Mouse (Mus musculus) limb, embryonic 12.5 days (tissue): ENCODE data around the gene Zdhhc7. TPM values are rescaled to one million over a fixed set of nuclear protein-coding genes. Genes with fewer than 3 reads are reported as not detected.

ENCODE experiments used
- ATAC-seq: fragments of 200-750 bp; cut with Nextera tagmentation; 2 replicates; pipeline ENCODE4 v1.8.0; 2017; ENCODE audit warnings: low read depth, moderate TSS enrichment; ENCODE audit not compliant: insufficient number of reproducible peaks, insufficient read depth, low FRiP score, low TSS enrichment
- H3K27ac ChIP-seq: fragments of 300-500 bp; sonication (generic); 2 replicates; pipeline ENCODE4 v1.5.1; 2016; ENCODE audit warnings: mild to moderate bottlenecking, moderate library complexity
- H3K27me3 ChIP-seq: fragments of 300-500 bp; sonication (generic); 2 replicates; pipeline ENCODE4 v1.6.1; 2016; ENCODE audit warnings: mild to moderate bottlenecking, moderate library complexity
- H3K36me3 ChIP-seq: fragments of 300-500 bp; sonication (generic); 2 replicates; pipeline ENCODE4 v1.6.1; 2016; ENCODE audit warnings: mild to moderate bottlenecking, moderate library complexity
- H3K4me1 ChIP-seq: fragments of 300-500 bp; sonication (generic); replicated peaks from 2 replicates; pipeline ENCODE4 v1.6.1; 2016
- H3K4me2 ChIP-seq: fragments of 300-500 bp; sonication (generic); 2 replicates; pipeline ENCODE4 v1.6.1; 2016; ENCODE audit warnings: mild to moderate bottlenecking, moderate library complexity
- H3K4me3 ChIP-seq: fragments of 300-500 bp; sonication (generic); replicated peaks from 2 replicates; pipeline ENCODE4 v1.5.1; 2016; ENCODE audit warnings: mild to moderate bottlenecking
- H3K9ac ChIP-seq: fragments of 300-500 bp; sonication (generic); replicated peaks from 2 replicates; pipeline ENCODE4 v1.6.1; 2016; ENCODE audit warnings: mild to moderate bottlenecking, moderate library complexity
- H3K9me3 ChIP-seq: fragments of 300-500 bp; sonication (generic); 2 replicates; pipeline ENCODE4 v1.6.1; 2016; ENCODE audit warnings: mild to moderate bottlenecking, moderate library complexity
- WGBS: fragments of 180-500 bp; shearing (Covaris S2); methylation state at CpG from one replicate; pipeline ENCODE4 v1.1.7; 2016; 5-methylcytosine and 5-hydroxymethylcytosine counted together
- polyA plus RNA-seq: library from polyadenylated mRNA; unstranded; fragments of >200 nt; fragmentation: Nextera tagmentation; extraction: Ambion mirVana; gene quantifications from 2 replicates; pipeline ENCODE4 v1.2.1, GENCODE M21; 2016

The Zdhhc7 gene
- polyA plus RNA-seq, 1 experiment from 2014 or later, result 28.7 TPM

DNA sequence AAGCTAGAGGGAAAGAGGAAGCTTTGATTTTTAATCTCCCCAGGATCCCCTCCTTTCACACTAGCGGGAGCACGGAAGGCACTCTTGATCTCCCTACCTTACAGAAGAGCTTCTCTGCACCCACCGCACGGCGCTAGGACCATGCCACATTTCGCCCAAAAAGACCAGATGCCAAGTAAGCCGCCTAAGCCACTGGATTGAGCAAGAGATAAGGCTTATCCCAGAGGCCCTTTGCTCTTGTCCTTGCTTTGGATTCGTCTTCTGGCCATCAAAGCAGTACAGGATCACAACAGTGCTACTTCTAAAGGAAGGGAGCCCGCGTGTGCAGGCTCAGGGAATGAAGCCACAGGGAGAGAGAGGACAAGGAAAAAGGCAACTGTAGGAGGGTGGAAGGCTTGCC, 6.5 kb downstream of the Zdhhc7 start:
- 90% methylated on average over 10 of the region's 10 CpGs for WGBS

DNA sequence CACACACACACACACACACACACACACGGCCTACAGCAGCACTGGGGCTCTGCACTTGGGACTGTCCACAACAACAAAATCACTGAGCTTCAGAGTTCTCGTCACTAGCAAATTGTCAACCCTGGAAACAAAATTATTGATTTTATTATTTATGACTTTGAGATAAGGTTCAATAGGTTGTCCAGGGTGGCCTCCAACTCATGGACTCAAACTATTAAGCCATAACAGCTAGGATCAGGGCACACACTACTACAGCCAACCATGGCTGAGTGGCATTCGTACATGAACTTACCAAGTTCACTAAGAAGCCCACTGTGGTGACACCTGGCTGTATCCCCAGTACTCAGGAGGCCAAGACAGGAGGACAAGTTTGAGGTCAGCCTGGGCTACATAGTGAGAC, 8.2 kb downstream of the Zdhhc7 start:
- no peak for ATAC-seq
- Histone ChIP-seq H3K4me3 (no peak overlapping the region), H3K4me1 (no peaks in the 10 kb centered on the region), H3K27ac (no peak overlapping the region), H3K9me3 (no peaks in the 10 kb centered on the region), H3K36me3 (peaks cover 48% of the 10 kb centered on the region), H3K27me3 (no peaks in the 10 kb centered on the region; the same call in 1 of the 2 replicates), H3K9ac (no peak overlapping the region), H3K4me2 (no peak overlapping the region)
- 90% methylated on average over 3 of the region's 3 CpGs for WGBS

More for the DNA sequence above, 6.5 kb downstream of the Zdhhc7 start:
- Histone ChIP-seq H3K27me3 (peaks cover 4% of the 10 kb centered on the region; the same call in 1 of the 2 replicates), H3K9ac (no peak overlapping the region), H3K36me3 (peaks cover 41% of the 10 kb centered on the region), H3K27ac (no peak overlapping the region), H3K4me3 (no peak overlapping the region), H3K4me1 (peaks cover 7% of the 10 kb centered on the region), H3K9me3 (no peaks in the 10 kb centered on the region), H3K4me2 (no peak overlapping the region)
- no peak for ATAC-seq

DNA sequence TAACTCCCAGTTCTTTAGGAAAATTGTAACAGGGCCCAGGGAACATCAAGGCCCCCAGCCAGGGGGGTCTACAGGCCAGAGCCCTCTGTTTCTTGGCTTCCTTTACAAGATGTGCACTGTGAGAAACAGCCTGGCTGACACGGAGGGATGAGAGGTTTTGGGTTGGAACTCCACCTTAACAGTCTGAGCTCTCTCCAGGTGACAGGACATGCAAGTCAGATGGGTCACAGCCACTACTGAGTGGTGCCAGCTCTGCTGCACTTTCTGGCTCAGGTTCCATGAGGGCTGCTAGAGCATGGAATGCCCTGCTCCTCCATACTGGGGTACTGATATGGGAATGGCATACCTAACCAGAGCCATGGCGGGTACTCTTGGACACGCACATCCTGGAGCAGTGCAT, 10.2 kb downstream of the Zdhhc7 start:
- WGBS, result 95% methylated on average over 3 of the region's 3 CpGs
- no peak overlapping the region for H3K27ac ChIP-seq
- H3K4me2 ChIP-seq, result no peak overlapping the region
- no peaks in the 10 kb centered on the region for H3K9me3 ChIP-seq
- no peak overlapping the region for H3K9ac ChIP-seq
- no peak overlapping the region for H3K4me3 ChIP-seq
- no peaks in the 10 kb centered on the region for H3K4me1 ChIP-seq
- no peak for ATAC-seq
- no peaks in the 10 kb centered on the region for H3K27me3 ChIP-seq
- peaks cover 68% of the 10 kb centered on the region for H3K36me3 ChIP-seq

DNA sequence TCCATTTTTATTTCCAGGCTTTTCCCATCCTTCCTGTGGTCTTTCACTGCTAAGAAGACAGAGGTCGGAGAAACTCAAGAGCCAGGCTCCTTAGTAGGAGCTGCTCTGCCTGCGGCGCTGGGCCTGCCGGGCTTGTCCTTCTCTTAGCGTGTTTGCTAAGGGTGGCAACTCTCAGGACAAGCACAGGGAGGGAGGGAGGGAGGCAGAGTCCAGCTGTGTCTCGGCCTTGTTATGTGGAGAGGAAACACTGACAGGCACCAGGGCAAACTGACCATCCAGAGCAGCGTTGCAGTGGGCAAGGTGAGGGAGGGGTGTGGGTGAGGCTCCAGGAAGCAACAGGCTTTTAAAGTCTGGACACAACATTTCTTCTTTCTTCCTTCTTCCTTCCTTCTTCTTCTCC, 11.8 kb downstream of the Zdhhc7 start:
- 83% methylated on average over 7 of the region's 7 CpGs for WGBS
- no peak overlapping the region for H3K4me2 ChIP-seq
- H3K4me1 ChIP-seq, result no peaks in the 10 kb centered on the region
- H3K9me3 ChIP-seq, result no peaks in the 10 kb centered on the region
- peaks cover 84% of the 10 kb centered on the region for H3K36me3 ChIP-seq
- no peak overlapping the region for H3K27ac ChIP-seq
- no peak overlapping the region for H3K4me3 ChIP-seq
- no peak for ATAC-seq
- no peaks in the 10 kb centered on the region for H3K27me3 ChIP-seq
- H3K9ac ChIP-seq, result no peak overlapping the region

DNA sequence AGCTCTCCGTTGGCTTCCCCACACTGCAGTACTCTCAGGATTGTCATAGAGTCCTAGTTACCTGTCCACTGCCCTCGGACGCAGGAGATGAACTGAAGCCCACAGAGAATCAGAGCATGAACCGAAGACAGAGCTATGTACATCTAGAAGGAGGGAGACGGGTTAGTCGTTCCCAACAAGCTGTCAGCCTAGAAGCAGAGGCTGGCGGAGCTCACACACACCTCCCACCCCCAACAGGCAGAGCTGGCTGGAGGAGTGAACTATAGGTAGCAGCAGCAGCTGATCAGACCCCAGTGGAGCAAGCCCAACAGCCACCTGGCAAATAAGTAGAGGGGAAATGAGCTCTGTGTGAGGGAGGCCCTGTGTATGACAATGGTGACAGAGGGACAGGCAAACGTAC, 16.5 kb downstream of the Zdhhc7 start:
- Histone ChIP-seq H3K4me1 (no peaks in the 10 kb centered on the region; the same call in 1 of the 2 replicates), H3K4me2 (no peak overlapping the region), H3K4me3 (no peak overlapping the region), H3K36me3 (peaks cover 87% of the 10 kb centered on the region), H3K27ac (no peak overlapping the region), H3K27me3 (no peaks in the 10 kb centered on the region), H3K9ac (no peak overlapping the region), H3K9me3 (no peaks in the 10 kb centered on the region)
- 89% methylated on average over 8 of the region's 8 CpGs for WGBS
- no peak for ATAC-seq

DNA sequence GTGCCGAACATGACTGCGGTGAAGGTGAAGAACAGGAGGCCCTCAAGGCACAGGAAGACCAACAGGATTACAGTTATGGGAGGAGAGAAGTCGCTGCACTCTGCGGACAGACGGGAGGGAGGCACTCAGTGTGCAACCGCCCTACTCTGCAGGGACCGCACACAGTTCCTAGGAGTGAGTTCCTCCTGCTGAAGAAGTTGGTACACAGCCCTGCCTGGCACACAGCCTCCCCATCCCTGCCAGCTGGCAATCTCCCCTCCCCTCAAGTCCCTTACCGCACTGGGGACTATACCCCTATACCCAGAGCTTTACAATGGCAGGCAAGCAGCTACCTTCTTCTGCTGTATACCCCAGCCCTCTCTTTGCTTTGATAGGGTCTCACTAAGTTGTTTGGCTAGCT, 18.0 kb downstream of the Zdhhc7 start:
- no peaks in the 10 kb centered on the region; the same call in 1 of the 2 replicates for H3K4me1 ChIP-seq
- no peak overlapping the region for H3K4me2 ChIP-seq
- ATAC-seq, result no peak
- no peaks in the 10 kb centered on the region for H3K9me3 ChIP-seq
- H3K27me3 ChIP-seq, result no peaks in the 10 kb centered on the region
- peaks cover 80% of the 10 kb centered on the region for H3K36me3 ChIP-seq
- WGBS, result 94% methylated on average over 8 of the region's 8 CpGs
- no peak overlapping the region for H3K4me3 ChIP-seq
- no peak overlapping the region for H3K9ac ChIP-seq
- H3K27ac ChIP-seq, result no peak overlapping the region

DNA sequence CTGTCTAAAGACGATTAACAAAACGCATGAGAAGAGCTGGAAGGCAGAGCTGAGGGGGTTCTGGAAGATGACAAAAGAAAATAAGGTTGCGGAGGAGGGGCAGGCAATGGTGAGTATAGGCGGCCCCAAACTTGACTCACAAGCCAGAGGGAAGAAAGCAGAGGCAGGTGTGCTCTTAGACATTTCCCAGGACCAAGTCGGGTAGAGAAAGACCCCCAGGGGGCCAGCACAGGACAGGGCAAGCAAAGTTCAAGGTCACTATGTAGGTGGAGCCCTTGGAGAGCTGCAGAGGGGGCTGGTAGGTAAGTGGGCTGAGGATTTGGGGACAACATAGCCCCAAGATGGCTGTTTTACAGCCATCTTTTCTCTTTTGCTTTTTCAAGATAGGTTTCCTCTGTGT, 21.9 kb downstream of the Zdhhc7 start:
- ATAC-seq, result no peak
- H3K27ac ChIP-seq, result no peak overlapping the region
- WGBS, result 65% methylated on average over 5 of the region's 5 CpGs

DNA sequence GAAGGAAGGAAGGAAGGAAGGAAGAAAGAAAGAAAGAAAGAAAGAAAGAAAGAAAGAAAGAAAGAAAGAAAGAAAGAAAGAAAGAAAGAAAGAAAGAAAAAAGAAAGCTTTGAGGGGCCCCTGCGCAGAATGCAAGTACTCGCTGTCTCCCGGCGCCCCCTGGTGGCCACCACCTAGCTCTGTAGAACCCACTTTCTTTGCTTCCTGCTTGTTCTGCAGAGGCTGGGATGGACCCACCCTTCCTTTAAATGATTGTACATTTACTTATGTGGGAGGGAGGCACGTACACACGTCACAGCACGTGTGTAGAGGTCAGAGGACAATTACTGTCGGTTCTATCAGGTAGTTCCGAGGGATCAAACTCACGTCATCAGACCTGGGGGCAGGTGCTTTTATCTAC, 23.2 kb downstream of the Zdhhc7 start:
- peaks cover 34% of the 10 kb centered on the region for H3K36me3 ChIP-seq
- no peak overlapping the region for H3K27ac ChIP-seq
- no peak overlapping the region for H3K9ac ChIP-seq
- H3K4me3 ChIP-seq, result no peak overlapping the region
- H3K27me3 ChIP-seq, result peaks cover 3% of the 10 kb centered on the region; the same call in 1 of the 2 replicates
- no peaks in the 10 kb centered on the region for H3K9me3 ChIP-seq
- ATAC-seq, result no peak
- 18% methylated on average over 10 of the region's 10 CpGs for WGBS
- peaks cover 2% of the 10 kb centered on the region for H3K4me1 ChIP-seq
- H3K4me2 ChIP-seq, result no peak overlapping the region

More for the DNA sequence above, 21.9 kb downstream of the Zdhhc7 start:
- no peaks in the 10 kb centered on the region for H3K9me3 ChIP-seq
- no peaks in the 10 kb centered on the region; the same call in 1 of the 2 replicates for H3K4me1 ChIP-seq
- peaks cover 43% of the 10 kb centered on the region for H3K36me3 ChIP-seq
- no peak overlapping the region for H3K9ac ChIP-seq
- H3K27me3 ChIP-seq, result peaks cover 3% of the 10 kb centered on the region; the same call in 1 of the 2 replicates
- no peak overlapping the region for H3K4me3 ChIP-seq
- no peak overlapping the region for H3K4me2 ChIP-seq

DNA sequence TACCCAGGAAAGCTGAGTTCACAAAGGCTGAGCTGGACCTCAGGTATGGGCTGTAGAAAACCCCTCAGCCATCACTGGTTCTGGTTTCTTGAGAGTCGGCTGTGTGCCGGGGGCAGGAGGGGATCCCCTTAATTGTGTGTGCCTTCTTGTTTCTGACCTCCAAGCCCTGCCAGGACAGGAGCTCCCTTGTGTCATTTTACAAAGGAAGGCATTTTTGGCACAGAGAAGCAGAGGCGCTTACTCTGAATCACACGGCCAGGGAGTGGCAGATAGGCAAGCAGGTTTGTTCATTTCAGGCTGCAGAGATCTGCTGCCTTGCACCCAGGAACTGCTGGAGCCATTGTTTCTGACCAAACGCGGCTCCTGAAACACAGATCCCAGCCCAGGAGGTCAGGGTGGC, 25.9 kb downstream of the Zdhhc7 start:
- whole genome bisulfite sequencing, result 72% methylated on average over 6 of the region's 6 CpGs
- no peak overlapping the region for H3K4me3 ChIP-seq
- H3K4me1 ChIP-seq, result peaks cover 5% of the 10 kb centered on the region; the same call in 1 of the 2 replicates
- no peak overlapping the region for H3K9ac ChIP-seq
- H3K27ac ChIP-seq, result no peak overlapping the region
- peaks cover 6% of the 10 kb centered on the region; the same call in 1 of the 2 replicates for H3K36me3 ChIP-seq
- no peaks in the 10 kb centered on the region for H3K9me3 ChIP-seq
- no peak overlapping the region for H3K4me2 ChIP-seq
- ATAC-seq, result no peak
- H3K27me3 ChIP-seq, result peaks cover 3% of the 10 kb centered on the region; the same call in 1 of the 2 replicates

DNA sequence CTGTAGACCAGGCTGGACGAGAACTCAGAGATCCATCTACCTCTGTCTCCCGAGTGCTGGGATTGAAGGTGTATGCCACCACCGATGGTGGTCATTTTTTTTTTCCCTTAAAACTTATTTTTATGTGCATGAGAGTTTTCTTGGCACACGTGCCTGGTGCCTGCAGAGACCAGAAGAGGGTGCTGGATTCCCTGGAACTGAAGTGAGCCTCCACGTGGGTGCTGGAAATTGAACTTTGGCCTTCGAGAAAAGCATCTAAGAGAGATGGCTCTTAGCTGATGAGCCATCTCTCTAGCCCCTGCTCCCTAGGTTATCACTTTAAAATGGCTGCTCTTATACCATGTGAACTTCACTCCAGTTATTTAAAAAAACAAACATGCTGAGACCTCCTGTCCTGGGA, 26.8 kb downstream of the Zdhhc7 start:
- no peaks in the 10 kb centered on the region for H3K9me3 ChIP-seq
- H3K27ac ChIP-seq, result no peak overlapping the region
- no peak for ATAC-seq
- peaks cover 3% of the 10 kb centered on the region; the same call in 1 of the 2 replicates for H3K27me3 ChIP-seq
- peaks cover 5% of the 10 kb centered on the region; the same call in 1 of the 2 replicates for H3K4me1 ChIP-seq
- no peak overlapping the region for H3K4me2 ChIP-seq
- H3K9ac ChIP-seq, result no peak overlapping the region
- no peak overlapping the region for H3K4me3 ChIP-seq
- 68% methylated on average over 6 of the region's 6 CpGs for WGBS
- no peaks in the 10 kb centered on the region for H3K36me3 ChIP-seq

DNA sequence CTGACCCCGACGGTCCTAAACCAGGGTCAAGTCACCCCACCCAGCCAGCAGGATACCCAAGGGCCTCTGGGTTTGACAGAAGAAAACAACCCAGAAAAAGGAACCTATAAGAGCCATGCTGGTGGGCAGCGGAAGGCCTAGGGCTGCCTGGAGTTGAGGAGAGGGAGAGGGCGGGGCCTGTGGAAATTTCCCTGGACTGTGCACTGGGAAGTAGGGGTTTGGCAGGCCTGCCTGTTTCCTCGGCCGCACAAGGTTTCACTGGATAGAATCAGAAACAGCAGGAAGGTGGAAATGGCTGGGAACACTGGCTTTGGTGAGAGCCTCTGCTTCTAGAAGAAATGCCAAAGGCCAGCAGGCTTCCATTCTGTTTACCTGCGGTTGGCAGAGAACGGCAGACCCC, 28.5 kb downstream of the Zdhhc7 start:
- H3K4me2 ChIP-seq, result no peak overlapping the region
- H3K9me3 ChIP-seq, result no peaks in the 10 kb centered on the region
- no peaks in the 10 kb centered on the region for H3K36me3 ChIP-seq
- WGBS, result 74% methylated on average over 8 of the region's 8 CpGs
- H3K27ac ChIP-seq, result peak overlapping the region; percentile 41; the same call in 1 of the 2 replicates
- H3K4me1 ChIP-seq, result peaks cover 13% of the 10 kb centered on the region
- H3K27me3 ChIP-seq, result peaks cover 3% of the 10 kb centered on the region; the same call in 1 of the 2 replicates
- H3K9ac ChIP-seq, result no peak overlapping the region
- no peak for ATAC-seq
- no peak overlapping the region for H3K4me3 ChIP-seq

DNA sequence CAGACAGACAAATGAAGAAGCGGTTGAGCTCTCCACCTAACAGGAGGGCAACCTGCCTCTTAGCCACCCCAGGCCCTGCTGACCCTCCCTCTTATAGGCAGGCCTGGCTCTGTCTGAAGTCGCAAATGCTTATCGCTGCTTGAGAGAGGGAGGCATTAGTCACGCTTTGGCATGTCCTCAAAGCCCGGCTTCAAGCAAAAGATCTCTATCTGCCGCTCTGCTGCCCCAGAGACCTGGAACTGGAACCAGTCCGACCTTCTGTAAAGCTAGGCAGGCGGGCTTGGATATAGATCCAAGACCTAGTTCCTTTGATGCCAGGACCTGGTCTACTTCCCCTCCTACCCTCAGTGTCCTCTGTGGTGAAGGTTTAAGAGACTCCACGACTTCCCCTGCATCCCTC, 29.0 kb downstream of the Zdhhc7 start:
- Histone ChIP-seq H3K27ac (no peak overlapping the region), H3K4me2 (no peak overlapping the region), H3K27me3 (peaks cover 3% of the 10 kb centered on the region; the same call in 1 of the 2 replicates), H3K4me1 (peaks cover 16% of the 10 kb centered on the region), H3K9me3 (no peaks in the 10 kb centered on the region), H3K4me3 (no peak overlapping the region), H3K36me3 (no peaks in the 10 kb centered on the region), H3K9ac (no peak overlapping the region)
- no peak for ATAC-seq
- WGBS, result 73% methylated on average over 9 of the region's 9 CpGs
